Mouse (Mus musculus): ENCODE data around the gene Strn3.

- TF ChIP-seq CTCF (IDR thresholded peaks at IDR 0.05; ENCODE audit: borderline replicate concordance, control insufficient read depth, extremely low read depth, insufficient read depth, low read length, poor library complexity) (no peak), POLR2A (IDR thresholded peaks at IDR 0.05; ENCODE audit: control insufficient read depth, extremely low read depth, insufficient read depth, low read length, poor library complexity) (no peak)
Measured at GRCm38 (mm10) chr12:51736381-51736780, 44.7 kb upstream of the Strn3 start.

All from thymus, adult 2 months (tissue).